Mouse (Mus musculus) urinary bladder, adult 18-20 months (tissue): ENCODE results near the gene Polrmt.
A peak's percentile ranks its signal among the peaks of the same experiment; 100 is the strongest.

ENCODE experiments used
- DNase-seq, 2 experiments: peaks; one replicate each; pipeline ENCODE4 v3.0.0; 2022; ENCODE audit warnings: low spot score in 2 of 2, mixed read lengths in 2 of 2

Polrmt gene

DNA sequence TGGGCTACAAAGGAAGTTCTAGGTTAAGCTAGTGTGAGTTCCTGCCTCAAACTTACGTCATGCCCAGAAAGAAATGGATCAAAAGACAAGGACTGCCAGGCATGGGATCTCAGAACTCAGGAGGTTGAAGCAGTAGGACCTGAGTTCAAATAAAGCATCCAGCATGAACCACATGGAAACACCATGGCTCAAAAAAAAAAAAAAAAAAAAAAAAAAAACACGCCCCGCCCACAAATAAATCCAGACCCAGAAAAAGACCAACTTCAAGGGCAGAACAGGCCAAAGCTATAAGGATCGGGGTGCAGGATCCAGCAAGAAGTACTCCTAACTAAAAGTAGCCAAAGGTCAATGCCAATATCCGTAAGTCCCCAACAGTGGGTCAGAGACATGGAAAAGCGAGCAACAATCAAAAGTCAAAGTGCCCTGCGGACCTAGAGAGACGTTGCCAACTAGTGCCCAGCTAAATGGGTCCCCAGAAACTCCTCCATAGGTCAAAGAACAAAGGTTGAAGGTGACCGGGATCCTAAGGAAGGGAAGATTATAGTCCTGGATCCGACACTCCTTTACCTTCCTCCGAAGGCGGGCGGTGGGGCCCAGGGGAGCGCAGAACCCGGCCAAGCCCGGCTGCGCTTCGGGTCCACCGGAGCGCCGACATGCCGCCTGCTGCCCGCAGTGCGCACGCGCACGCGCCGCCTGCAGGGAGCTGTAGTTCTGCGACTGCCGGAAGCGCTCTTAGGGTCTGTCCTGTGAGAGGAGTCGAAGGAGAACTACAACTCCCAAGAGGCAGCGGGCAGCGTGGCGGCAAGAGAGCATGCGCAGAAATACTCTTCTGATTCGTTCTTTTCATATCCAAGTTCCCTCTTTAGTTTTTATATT lies at the start of gene Polrmt:
Gene Polrmt, minus strand, starts transcription at position 684 of the 876 bp plus-strand sequence.
- DNase-seq = peak; percentile 86 to 95

DNA sequence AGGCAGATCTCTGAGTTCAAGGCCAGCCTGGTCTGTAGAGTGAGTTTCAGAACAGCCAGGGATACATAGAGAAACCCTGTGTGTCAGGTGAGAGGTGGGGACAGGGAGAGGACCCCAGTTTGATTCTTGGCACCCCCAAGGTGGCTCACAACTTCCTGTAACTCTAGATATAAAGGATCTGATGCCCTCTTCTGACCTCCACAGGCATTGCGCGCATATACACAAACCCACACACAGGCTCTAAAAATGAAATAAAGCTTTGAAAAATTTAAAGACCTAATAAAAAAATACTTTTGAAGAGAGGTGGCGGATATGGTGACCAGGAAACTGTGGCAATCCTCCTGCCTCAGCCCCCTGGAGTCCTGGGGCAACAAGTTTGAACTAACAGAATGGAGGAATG lies 49.5 kb upstream of the Polrmt start:
- DNase-seq = no peak

DNA sequence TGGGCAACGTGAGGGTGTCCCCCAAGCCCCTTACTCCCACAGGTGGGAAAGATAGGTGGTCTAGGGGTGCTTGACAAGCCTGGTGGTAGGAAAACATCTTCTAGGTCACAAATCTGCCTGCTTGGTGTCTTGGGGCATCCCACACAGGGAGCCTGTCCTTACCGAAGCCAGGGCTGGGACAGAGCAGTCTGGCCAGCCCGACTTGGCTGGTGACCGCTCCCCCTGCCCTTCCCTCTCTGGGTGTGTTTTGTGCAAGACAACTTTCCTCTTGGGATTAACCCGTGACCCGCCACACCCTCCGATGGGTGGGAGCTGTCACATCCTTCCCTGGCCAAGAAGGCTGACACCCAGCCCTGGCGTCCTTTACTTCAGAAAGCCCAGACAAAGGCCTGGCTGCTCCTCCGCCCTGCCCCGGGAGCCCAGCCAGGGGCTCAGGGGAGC lies 48.1 kb upstream of the Polrmt start:
- DNase-seq = peak; percentile 48 to 80

DNA sequence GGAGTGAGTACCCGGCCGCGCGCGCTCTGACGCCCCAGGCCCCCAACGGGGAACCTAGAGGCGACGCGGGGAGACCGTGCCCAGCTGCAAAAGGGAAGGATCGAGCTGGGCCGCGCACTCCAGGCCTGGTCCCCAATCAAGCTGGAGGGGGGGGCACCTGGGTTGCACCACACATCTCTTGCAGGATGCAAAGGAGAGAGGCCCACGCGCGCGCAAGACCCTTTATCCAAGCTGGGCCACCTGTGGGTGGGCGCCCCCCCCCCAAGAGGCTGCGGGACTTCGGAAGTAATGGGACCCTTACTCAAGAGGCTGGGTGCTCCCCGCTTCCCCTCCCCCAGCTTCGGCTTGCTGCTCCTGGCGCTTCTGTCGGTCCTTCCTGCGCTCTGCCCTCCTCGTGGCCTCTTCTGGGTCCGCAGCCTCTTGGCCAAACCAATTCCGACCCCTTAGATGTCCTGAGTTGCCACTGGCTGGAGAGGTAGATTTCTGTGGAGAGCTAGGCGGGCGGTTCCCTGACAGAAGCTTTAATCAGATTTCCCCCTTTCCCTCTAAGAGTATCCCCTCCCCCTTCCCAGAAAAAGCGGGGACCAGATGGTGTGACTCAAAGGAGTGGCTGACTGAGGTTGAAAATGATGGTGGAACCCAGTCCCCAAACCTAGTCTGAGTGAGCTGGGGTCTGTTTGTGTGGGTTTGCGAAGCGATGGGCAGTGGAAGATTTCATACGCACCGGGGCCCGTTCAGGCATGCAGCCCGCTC lies 47.5 kb upstream of the Polrmt start:
- DNase-seq = no peak

DNA sequence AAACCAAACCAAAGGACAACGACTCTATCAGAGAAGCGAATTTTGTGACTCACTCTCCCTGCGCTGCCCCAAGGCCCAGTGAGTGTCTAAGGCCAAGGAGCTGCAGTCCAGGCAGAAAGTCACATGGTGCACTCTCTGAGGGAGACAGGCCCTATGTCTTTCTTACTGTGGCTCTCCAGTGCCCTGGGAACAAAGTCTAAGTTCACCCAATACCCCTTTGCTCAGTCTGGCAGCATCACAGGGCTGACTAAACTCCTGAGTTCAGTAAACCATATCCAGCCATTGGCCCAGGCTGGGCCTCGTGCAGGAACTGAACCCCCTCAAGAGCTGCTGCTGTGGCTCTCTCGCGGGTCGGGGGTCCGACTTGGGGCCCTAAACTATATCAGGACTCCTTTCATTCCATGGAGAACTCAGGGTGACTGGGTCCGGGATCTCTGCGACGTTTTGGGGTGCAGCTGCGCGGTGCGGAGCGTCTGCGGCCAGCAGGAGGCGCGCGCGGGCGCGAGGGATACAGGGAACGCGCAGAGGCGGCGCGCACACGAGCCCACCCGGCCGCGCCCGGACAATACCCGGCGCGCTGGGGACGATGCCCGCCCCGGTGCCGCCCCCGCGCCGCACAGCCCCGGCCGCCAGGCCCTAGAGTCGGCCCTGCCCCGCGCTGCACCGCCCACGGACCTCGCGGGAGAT lies 46.8 kb upstream of the Polrmt start, which contains the start of gene Palm:
Gene Palm, plus strand, starts transcription at position 522 of the 687 bp plus-strand sequence.
- DNase-seq = peak; percentile 44 to 76

DNA sequence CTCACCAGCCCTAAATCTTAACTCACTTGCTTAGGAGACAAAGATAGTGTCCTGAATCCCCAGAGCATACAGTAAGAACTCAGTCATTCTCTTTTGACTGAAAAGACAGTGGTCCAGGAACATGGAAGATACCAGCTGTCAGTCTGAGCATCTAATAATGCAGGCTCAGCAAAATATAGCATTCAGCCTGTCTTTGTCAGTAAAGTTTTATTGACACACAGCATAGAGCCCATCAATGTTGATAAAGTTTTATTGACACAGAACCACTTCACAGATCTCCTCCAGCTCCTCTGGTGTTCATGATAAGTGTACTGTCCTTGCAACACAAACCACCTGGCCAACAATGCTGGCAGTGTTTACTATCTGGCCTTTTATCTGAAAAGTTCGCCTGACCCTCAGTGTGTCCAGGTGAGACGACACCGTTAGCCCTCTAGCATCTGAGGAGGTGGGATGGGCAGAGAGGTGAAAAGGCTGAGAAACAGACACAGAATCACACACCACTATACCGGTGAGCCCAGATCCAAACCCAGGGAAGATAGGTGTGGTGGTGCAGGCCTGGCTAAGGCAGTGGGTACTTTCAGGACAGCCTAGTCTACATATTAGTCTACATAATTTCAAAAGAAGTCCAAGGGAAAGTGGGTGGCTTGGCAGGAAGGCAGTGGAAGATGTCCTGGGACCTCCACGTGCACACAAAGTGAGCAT lies 46.1 kb upstream of the Polrmt start:
- DNase-seq = no peak

DNA sequence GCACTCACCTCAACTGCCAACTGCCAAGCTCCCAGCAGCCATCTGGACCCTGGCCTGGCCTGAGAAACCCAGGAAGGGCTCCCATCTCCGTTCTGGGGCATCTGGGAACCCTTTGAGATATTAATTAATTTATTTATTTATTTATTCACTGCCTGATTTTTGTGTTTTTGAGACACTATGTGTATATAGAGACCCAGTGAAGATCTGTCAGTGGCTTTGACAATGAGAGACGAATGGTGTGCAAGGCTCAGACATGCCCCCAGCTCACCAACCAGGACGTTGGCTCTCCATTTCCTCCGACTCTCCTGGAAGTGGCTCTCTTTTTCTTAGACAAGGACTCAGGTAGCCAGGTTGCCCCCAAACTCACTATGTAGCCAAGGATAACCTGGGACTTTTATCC lies 44.5 kb upstream of the Polrmt start, which contains the start of gene Prss57:
Gene Prss57, minus strand, starts transcription at position 101 of the 400 bp plus-strand sequence.
- DNase-seq = no peak

DNA sequence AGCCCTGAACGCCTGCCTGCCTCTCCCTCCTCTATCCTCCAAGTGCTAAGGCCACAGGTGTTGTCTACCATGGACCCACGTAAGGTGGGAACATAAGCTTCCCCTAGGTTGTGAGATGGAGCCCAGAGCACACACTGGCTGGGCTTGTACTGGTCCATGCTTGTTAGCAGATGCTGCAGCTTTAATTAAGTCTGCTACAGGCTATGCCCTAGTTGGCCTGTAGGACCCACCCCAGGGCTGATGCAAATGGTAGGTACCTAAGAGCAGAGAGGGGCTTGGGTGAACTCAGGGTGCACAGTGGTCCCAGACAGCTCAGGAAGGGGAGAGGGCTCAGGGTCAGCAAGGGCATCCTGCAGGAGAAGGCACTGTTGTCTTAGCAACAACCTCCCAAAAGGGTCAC lies 43.2 kb upstream of the Polrmt start:
- no peak for DNase-seq

DNA sequence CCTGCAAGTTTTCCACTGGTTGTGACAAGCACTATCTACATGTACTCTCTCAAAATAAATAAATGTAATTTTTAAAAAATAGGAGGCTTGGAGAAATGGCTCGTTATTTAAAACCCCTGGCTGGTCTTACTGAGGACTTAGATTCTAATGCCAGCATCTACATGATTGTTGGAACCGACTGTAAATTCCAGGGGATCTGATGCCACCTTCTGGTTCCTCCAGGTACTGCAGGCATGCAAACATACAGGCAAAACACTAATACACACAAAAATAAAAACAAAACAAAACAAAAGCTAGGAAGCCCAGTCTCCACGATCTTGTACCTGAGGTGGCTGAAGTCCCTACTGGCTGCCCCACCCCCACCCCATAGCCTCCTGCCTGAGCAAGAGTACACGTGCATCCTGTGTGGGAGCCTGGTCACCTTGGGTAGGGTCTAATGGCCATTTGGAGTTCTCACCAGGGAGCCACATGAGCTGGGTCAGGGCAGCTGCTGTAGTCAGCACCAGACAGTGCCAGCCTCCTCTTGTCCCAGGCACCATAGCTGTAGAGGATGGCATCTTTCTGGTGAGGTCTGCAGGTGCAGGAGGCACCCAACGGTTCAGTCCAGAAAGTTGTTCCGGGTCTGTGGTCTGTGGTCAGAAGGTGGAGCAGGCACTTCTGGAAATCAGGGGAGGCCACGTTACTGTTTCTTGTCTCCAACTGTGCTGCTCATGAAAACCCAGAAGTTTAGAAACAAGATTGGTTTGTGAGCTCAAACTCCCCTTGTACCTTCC lies 42.2 kb upstream of the Polrmt start:
- peak in 1 of 2 experiments; percentile 79 for DNase-seq

DNA sequence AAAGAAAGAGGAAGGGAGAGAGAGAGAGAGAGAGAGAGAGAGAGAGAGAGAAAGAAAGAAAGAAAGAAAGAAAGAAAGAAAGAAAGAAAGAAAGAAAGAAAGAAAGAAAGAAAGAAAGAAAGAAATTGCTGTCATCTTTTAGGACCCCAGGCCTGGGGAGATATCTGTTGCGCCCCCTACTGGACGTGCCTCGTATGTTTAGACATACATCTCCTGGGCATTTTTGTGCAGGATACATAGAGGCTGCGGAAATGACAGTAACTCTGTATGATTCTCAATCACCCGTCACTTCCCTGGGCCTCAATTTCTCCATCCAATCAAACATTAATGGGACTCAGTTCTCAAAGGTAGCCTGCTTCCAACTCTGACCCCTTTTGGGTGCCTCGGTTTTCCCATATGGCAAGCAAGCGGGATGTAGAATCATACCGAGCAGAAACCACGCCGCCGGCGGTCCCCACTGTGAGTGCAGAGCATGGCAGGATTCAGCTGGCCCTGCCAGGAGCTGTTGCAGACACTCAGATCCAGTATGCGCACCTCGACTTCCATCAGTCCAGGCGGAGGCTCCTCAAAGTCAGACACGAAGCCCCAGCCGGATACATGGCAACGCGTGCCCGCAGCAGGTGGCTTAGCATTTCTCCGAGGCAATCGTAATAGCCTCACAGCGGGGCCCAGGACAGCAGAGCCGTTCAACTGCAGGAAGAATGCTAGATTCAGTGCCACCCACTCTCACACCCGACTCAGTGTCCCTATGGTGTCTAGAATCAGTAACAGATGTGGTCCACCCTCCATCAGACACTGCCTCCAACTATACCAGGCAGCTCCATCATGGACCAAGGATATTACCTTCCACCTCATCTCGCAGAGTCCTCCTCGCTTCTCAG lies 37.8 kb upstream of the Polrmt start:
- no peak for DNase-seq

DNA sequence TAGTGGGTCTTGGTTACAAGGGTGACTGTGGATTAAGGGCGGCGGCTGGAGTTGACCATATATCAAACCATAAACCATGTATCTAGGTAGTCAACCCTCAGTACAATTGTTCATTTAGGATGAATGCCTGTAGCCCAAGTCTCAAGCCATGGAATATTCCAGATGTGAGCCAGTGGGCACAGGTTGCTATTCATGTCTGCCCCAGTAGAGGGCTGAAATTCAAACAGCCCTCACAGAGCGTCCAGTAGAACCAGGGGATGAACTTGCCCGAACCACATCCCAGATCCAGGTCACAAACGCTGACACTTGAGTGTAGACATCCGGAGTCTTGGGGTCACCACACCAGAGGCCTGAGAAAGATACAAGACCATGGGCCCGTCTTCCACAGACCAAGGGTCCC lies 36.7 kb upstream of the Polrmt start:
- DNase-seq = no peak

DNA sequence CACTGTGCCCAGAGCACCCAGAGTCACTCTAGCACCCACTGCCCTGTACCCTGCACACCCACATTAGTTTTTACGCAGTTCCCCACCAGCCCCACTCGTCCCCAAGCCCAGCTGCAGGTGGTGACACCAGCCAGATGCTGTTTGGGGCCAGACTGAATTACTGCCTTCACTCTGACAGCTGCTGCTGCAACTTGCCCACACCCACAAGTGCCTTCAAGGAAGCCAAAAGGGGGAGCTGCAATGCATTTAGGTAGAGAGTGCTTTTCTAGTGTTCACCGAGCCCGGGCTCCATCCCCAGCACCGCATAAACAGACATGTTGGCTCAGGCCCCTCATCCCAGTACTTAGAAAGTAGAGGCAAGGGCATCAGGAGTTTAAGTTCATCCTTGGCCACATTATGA lies 35.6 kb upstream of the Polrmt start:
- no peak for DNase-seq

DNA sequence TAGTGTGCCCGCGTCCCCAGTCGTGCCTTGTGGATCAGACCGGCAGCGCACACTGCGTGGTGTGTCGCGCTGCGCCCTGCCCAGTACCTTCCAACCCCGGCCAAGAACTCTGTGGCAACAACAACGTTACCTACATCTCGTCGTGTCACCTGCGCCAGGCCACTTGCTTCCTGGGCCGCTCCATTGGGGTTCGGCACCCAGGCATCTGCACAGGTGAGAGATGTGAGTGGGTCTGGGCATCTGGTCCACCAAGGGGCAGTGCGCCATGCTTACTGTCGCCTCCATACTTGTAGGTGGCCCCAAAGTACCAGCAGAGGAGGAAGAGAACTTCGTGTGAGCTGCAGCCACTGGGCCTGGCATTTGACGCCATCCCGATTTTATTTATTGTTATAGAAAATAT lies 34.8 kb upstream of the Polrmt start:
- DNase-seq = peak in 1 of 2 experiments; percentile 38

DNA sequence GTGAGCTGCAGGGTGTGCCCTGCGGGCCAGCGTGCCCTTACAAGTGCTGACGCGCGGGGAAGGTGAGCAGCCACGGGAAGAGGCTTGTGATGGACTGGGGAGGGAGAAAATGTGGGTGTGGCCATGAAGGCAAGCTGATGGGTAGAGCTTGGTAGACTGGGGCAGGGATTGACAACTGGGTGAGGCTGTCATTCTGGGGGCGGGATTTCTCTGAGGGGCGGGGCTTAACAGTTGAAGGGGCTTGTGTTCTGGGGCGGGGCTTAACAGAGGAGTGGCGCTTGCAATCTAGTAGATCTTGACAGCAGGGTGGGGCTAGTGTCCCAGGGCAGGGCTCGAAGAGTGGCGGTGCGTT lies 34.3 kb upstream of the Polrmt start:
- DNase-seq = no peak

DNA sequence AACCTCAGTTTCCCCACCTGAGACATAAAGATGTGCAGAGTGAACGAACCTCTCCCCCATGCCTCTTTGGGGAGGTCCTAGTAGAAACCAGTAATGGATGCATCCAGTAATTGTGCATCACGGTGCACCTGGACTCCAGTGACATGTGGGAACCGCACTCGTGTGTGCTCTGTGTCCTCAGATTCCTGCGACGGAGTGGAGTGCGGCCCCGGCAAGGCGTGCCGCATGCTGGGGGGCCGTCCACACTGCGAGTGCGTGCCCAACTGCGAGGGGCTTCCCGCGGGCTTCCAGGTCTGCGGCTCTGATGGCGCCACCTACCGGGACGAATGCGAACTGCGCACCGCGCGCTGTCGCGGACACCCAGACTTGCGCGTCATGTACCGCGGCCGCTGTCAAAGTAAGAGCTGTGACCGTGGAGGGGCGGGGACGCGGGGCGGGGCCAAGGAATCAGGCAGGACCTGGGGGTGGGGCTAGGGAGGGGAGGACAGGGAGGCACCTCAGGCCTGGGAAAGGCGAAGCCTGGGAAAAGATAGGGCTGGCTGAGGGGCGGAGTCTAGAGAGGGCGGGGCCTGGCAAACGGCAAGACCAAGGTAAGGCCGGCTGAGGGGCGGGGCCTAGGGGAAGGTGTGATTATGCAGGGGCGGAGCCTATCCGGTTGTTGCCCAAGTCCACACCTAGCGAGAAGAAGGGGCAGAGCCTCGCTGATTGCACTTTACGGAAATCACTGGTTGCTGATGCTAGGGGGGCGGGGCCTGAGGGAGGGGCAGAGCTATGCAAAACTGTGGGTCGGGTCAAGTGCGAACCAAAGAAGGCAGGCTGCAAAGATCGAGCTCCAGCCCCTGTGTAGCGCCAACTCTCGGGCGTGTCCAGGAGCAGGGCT lies 33.6 kb upstream of the Polrmt start:
- peak; percentile 97 for DNase-seq

DNA sequence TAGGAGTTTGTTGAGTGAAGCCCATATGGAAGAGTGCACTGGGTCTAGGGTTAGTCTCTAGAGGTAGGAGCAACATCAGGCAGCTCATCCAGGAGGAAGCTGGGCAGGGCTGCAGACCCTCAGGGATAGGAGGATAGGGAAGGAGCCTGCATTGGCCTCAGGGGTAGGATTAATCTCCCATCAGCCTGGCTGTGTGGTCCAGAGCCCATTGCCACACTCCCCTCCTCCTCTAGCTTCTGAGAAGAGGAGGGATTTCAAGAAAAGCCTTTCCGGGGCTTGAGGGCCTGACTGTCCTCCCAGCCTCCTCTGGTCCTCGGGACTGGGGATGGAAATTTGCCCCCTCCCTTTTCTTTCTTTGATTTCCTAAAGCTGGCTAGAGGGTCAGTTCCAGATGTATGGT lies 32.8 kb upstream of the Polrmt start:
- no peak for DNase-seq

DNA sequence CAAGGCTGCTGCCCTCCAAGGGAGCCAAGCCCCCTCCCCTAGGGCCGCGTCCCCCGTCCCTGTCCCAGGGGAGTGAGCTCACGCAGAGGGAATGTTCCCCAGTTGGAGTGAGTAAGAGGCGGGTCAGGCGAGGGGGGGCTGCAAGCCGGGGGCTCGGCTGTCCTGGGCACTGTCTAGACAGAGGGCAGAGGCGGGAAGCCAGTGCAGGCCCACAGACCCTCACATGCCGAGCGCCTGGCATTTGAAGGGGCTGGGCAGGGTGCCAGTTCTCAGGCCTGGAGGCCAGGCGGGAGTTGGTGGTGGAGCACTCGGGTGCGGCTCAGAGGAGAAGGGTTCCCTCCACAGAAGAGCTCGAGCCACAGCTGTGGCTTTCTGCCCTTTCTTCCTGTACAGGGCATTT lies 31.6 kb upstream of the Polrmt start:
- peak; percentile 42 to 44 for DNase-seq

DNA sequence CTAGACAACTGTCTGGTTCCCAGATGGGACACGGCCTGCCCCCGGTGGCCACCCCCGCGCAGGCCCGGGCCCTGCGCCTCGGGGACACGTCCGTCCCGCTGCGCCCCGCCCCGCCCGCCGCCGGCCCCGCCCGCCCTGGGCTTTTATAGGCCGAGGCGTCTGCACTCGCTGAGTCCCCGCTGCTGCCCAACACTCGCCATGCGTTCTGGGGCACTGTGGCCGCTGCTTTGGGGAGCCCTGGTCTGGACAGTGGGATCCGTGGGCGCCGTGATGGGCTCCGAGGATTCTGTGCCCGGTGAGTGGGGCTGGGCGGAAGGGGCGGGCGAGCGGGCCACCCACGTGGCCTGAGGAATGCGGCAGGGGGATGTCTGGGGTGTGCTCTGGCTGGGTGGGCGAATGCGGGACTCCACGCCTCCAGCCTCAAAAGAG lies 30.7 kb upstream of the Polrmt start, which contains the start of gene Fstl3:
Gene Fstl3, plus strand, starts transcription at position 170 of the 429 bp plus-strand sequence.
- peak in 1 of 2 experiments; percentile 46 for DNase-seq
